Mouse (Mus musculus): Measurements from ENCODE around the gene Zfp626. TPM values are rescaled to one million over a fixed set of nuclear protein-coding genes. Genes with fewer than 3 reads are reported as not detected.
"Not testable (repeated sequence)": the region's sequence is repeated elsewhere in the genome, so short reads cannot be mapped to it uniquely, and the experiment has no call there.

Gene Zfp626
- polyA plus RNA-seq, 1 experiment from 2014 or later: 2.0 TPM

DNA sequence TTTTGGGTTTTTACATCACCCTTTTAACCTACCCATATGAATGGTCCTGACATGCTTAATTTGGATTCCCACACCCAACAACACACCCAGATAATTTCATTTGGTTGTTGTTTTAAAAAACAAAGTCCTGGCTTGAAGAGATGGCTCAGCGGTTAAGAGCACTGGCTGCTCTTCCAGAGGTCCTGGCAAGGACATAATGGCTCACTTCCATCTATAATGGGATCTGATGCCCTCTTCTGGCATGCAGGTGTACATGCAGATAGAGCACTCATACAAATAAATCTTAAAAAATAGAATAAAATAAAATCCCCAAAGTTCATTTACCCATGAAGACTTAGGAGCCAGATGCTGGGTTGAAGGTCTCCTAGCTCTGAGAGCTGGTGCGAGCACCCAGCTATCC is 5.9 kb upstream of the Zfp626 start:
- H3K4me1 ChIP-seq (ENCODE audit: insufficient read depth, low read depth, low read length): no peaks in the 10 kb centered on the region
- H3K9ac ChIP-seq (replicated peaks; ENCODE audit: low read depth): no peak overlapping the region
- H3K4me2 ChIP-seq (replicated peaks; ENCODE audit: low read depth, low read length): no peak overlapping the region
- no peak for ATAC-seq
- no peak overlapping the region for H3K27ac ChIP-seq (ENCODE audit: low read length)
- no peaks in the 10 kb centered on the region for H3K27me3 ChIP-seq (replicated peaks; ENCODE audit: insufficient read depth, low read length)
- no peaks in the 10 kb centered on the region for H3K9me3 ChIP-seq (ENCODE audit: low read length)
- no peaks in the 10 kb centered on the region for H3K36me3 ChIP-seq (ENCODE audit: insufficient read depth, low read length)
- 54% methylated on average over 2 of the region's 2 CpGs for WGBS
- no peak for TF ChIP-seq EP300 (IDR thresholded peaks at IDR 0.05)
- TF ChIP-seq CTCF (IDR thresholded peaks at IDR 0.05): peak; percentile 58
- H3K4me3 ChIP-seq (ENCODE audit: low read depth, low read length): no peak overlapping the region
- DNase-seq (ENCODE audit: low spot score): peak; percentile 26

DNA sequence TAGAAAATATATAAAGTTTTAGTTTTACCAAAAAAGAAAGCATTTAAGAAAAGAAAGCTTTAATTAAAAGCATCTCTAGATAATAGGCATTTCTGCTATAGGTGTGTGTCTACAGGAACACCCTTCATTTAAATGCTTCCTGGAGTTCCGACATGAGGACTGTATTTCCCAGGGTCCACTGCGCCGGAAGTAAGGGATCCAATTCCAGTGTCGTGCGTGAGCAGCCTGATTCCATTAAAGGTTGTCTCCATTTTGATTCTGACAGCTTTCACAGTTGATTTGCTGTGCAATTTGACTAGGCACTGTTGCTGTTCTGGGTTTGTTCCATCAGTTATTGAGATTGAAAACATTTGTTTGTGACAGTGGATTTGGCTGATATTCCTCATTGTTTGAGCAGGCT is 4.0 kb upstream of the Zfp626 start:
- no peak overlapping the region for H3K9ac ChIP-seq (replicated peaks; ENCODE audit: low read depth)
- DNase-seq (ENCODE audit: low spot score): no peak
- no peak overlapping the region for H3K4me3 ChIP-seq (ENCODE audit: low read depth, low read length)
- H3K9me3 ChIP-seq (ENCODE audit: low read length): no peaks in the 10 kb centered on the region
- H3K4me1 ChIP-seq (ENCODE audit: insufficient read depth, low read depth, low read length): no peaks in the 10 kb centered on the region
- no peaks in the 10 kb centered on the region for H3K36me3 ChIP-seq (ENCODE audit: insufficient read depth, low read length)
- no peak for ATAC-seq
- H3K4me2 ChIP-seq (replicated peaks; ENCODE audit: low read depth, low read length): no peak overlapping the region
- H3K27me3 ChIP-seq (replicated peaks; ENCODE audit: insufficient read depth, low read length): no peaks in the 10 kb centered on the region
- no peak for TF ChIP-seq EP300 (IDR thresholded peaks at IDR 0.05)
- 65% methylated on average over 5 of the region's 5 CpGs for WGBS
- no peak overlapping the region for H3K27ac ChIP-seq (ENCODE audit: low read length)

DNA sequence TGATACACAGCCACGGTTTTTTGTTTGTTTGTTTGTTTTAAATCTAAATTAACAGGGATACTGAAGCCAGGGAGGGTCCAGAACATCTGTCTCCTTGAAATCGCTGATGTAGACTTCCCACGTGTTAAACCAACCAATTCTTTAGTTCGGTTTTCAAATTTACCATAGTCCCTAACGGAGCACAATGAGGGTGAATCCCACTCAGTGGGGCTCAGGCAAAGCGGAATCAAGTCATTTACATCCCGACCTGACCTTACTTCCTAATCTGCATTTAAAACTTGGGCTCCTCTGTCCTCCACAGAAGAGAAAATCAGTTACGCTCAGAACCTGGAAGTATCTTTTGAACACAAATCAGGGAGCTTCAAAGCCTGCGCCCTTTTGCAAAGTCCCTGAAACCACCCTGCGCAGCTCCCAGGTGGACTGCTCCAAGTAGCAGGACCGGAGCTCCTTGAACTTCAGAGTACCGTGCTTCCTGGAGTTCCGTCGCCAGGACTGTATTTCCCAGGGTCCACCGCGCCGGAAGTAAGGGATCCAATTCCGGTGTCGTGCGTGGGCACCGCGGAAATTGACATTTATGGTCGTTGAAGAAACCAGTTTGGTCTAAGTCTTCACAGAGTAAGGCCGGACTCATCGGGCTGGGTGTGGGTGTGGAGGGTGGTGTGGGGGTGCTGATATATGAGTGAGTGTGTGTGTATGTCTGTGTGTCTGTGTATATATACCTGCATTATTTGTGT is 2.5 kb upstream of the Zfp626 start:
- DNase-seq (ENCODE audit: low spot score) (peak; percentile 95), ATAC-seq (peak; percentile 99)
- Histone ChIP-seq H3K27me3 (replicated peaks; ENCODE audit: insufficient read depth, low read length) (no peaks in the 10 kb centered on the region), H3K36me3 (ENCODE audit: insufficient read depth, low read length) (peaks cover 11% of the 10 kb centered on the region; the same call in 1 of the 2 replicates), H3K9me3 (ENCODE audit: low read length) (no peaks in the 10 kb centered on the region), H3K27ac (ENCODE audit: low read length) (peak overlapping the region; percentile 57; the same call in 1 of the 2 replicates), H3K4me1 (ENCODE audit: insufficient read depth, low read depth, low read length) (no peaks in the 10 kb centered on the region), H3K4me3 (ENCODE audit: low read depth, low read length) (peak overlapping the region; percentile 71), H3K4me2 (replicated peaks; ENCODE audit: low read depth, low read length) (peak overlapping the region; percentile 72), H3K9ac (replicated peaks; ENCODE audit: low read depth) (peak overlapping the region; percentile 64)
- under 1% methylated on average over 25 of the region's 25 CpGs for WGBS
- TF ChIP-seq CTCF (IDR thresholded peaks at IDR 0.05) (no peak), EP300 (IDR thresholded peaks at IDR 0.05) (no peak)

DNA sequence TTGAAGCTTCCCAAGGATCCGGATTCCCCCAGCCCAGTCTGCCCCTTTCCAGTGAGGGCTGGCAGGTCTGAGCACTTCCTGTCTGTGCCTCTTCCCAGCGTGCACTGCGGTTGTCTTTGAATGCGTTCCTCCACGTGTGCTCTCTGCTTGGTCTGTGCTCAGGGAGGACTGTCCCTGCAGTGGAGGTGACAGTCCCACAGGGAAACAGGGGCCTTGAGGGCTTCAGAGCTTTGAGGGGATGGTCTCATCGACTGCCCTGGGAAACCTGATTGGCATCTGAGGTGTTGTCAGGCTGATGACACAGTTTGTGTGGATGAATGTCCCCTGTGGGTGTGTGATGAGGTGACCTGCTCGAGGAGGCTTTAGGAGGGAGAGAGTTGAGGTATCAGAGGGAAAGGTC is 309 bp downstream of the Zfp626 start:
- not testable (repeated sequence) for DNase-seq (ENCODE audit: low spot score); H3K4me3 ChIP-seq (ENCODE audit: low read depth, low read length); H3K4me2 ChIP-seq (replicated peaks; ENCODE audit: low read depth, low read length); H3K27ac ChIP-seq (ENCODE audit: low read length); H3K4me1 ChIP-seq (ENCODE audit: insufficient read depth, low read depth, low read length); H3K9ac ChIP-seq (replicated peaks; ENCODE audit: low read depth); H3K27me3 ChIP-seq (replicated peaks; ENCODE audit: insufficient read depth, low read length); H3K9me3 ChIP-seq (ENCODE audit: low read length); ATAC-seq
- peaks cover 15% of the 10 kb centered on the region; the same call in 1 of the 2 replicates for H3K36me3 ChIP-seq (ENCODE audit: insufficient read depth, low read length)
- WGBS: 76% methylated on average over 7 of the region's 7 CpGs

DNA sequence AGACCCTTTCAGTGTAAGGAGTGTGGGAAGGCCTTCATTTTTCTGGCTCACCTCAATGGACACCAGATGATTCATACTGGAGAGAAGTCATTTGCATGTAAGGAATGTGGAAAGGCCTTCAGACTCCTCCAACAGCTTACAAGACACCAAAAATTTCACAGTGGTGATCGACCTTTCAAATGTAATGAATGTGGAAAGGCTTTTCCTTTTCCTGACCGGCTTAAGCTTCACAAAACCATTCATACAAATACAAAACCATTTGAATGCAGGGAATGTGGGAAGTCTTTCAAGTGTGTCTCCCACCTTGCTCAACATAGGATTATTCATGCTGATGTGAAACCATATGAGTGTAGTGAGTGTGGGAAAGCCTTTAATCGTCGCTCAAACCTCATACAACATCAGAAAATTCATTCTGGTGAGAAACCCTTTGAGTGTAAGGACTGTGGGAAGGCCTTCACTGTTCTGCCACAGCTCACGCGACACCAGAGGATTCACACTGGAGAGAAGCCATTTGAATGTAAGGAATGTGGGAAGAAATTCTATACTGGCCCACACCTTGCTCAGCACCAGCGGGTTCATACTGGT is 11.6 kb downstream of the Zfp626 start:
- Histone ChIP-seq H3K9me3 (ENCODE audit: low read length) (no peaks in the 10 kb centered on the region), H3K4me1 (ENCODE audit: insufficient read depth, low read depth, low read length) (no peaks in the 10 kb centered on the region), H3K27ac (ENCODE audit: low read length) (no peak overlapping the region), H3K36me3 (ENCODE audit: insufficient read depth, low read length) (peaks cover 10% of the 10 kb centered on the region; the same call in 1 of the 2 replicates), H3K4me3 (ENCODE audit: low read depth, low read length) (no peak overlapping the region), H3K9ac (replicated peaks; ENCODE audit: low read depth) (no peak overlapping the region), H3K4me2 (replicated peaks; ENCODE audit: low read depth, low read length) (no peak overlapping the region), H3K27me3 (replicated peaks; ENCODE audit: insufficient read depth, low read length) (no peaks in the 10 kb centered on the region)
- 95% methylated on average over 7 of the region's 7 CpGs for WGBS
- TF ChIP-seq EP300 (IDR thresholded peaks at IDR 0.05): no peak
- TF ChIP-seq CTCF (IDR thresholded peaks at IDR 0.05): no peak
- ATAC-seq: no peak
- no peak for DNase-seq (ENCODE audit: low spot score)

DNA sequence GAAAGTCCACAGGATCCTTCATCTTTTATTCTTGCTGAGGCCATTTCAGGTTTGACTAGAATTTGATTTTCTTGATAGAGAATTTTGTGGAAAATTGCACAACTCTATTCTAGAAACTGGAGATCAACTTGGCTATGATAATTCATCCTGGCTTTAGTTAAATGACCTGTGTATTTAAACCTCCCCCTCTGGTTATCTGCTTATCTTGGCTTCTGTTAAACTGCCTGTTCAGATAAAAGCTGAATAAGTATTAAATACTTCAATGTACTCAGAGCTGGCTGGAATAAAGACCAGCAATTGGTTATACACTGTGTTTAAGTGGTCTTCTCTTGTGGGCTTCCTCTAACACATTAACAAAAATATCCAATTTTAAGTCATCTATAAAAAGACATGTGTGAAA is 15.6 kb downstream of the Zfp626 start:
- no peak overlapping the region for H3K4me2 ChIP-seq (replicated peaks; ENCODE audit: low read depth, low read length)
- no peaks in the 10 kb centered on the region for H3K4me1 ChIP-seq (ENCODE audit: insufficient read depth, low read depth, low read length)
- no peaks in the 10 kb centered on the region for H3K9me3 ChIP-seq (ENCODE audit: low read length)
- H3K36me3 ChIP-seq (ENCODE audit: insufficient read depth, low read length): peaks cover 10% of the 10 kb centered on the region; the same call in 1 of the 2 replicates
- H3K27ac ChIP-seq (ENCODE audit: low read length): no peak overlapping the region
- no peaks in the 10 kb centered on the region for H3K27me3 ChIP-seq (replicated peaks; ENCODE audit: insufficient read depth, low read length)
- ATAC-seq (no peak), DNase-seq (ENCODE audit: low spot score) (no peak)
- H3K4me3 ChIP-seq (ENCODE audit: low read depth, low read length): no peak overlapping the region
- H3K9ac ChIP-seq (replicated peaks; ENCODE audit: low read depth): no peak overlapping the region
- TF ChIP-seq EP300 (IDR thresholded peaks at IDR 0.05) (no peak), CTCF (IDR thresholded peaks at IDR 0.05) (no peak)

Measured in lung, postnatal 0 days (tissue).